In genomic region chr4:45489141-45490035, GRCm38 (mm10) we compare ENCODE assay signal across 8 mouse cellular contexts. TPM values are rescaled to one million over a fixed set of nuclear protein-coding genes. Genes with fewer than 3 reads are reported as not detected.
A peak's percentile ranks its signal among the peaks of the same experiment; 100 is the strongest.
DNase-seq lines count a peak whose midpoint lies in the region; ATAC-seq and TF ChIP-seq lines count a peak whose summit lies in the region.

No protein-coding gene starts in this region.

- intact Hi-C loops in heart, postnatal 14 days (cut with DNase I), result no loop called here
- intact Hi-C loops in left cerebral cortex, postnatal 4 days (cut with DNase I), result no loop called here

- TF ChIP-seq RAD21 in MEL (IDR thresholded peaks at IDR 0.05; ENCODE audit: low read depth, low read length), result no peak

- no peak overlapping the region for H3K4me3 ChIP-seq in MEL (ENCODE audit: control insufficient read depth in 1 of 2, insufficient read depth in 1 of 2, low read depth in 2 of 2, low read length in 2 of 2)
- peak overlapping the region; percentile 39 for H3K4me3 ChIP-seq in bone marrow macrophage, adult 2 months (ENCODE audit: insufficient read depth, low read length)
- H3K4me3 ChIP-seq in forebrain, embryonic 12.5 days (replicated peaks), result no peak overlapping the region

- no peak for TF ChIP-seq POLR2A in MEL (IDR thresholded peaks at IDR 0.05; ENCODE audit: control insufficient read depth in 1 of 2, insufficient read depth in 1 of 2, low read depth in 1 of 2, low read length in 2 of 2, poor library complexity in 1 of 2)
- no peak for TF ChIP-seq POLR2A in bone marrow macrophage, adult 2 months (IDR thresholded peaks at IDR 0.05; ENCODE audit: borderline replicate concordance, low read depth, low read length)

- no peaks in the 10 kb centered on the region for H3K27me3 ChIP-seq in MEL (ENCODE audit: control insufficient read depth in 1 of 2, insufficient read depth in 2 of 2, low read length in 2 of 2)
- peaks cover 20% of the 10 kb centered on the region; the same call in 1 of the 2 replicates for H3K27me3 ChIP-seq in forebrain, embryonic 12.5 days

- no peak for TF ChIP-seq CTCF in MEL (IDR thresholded peaks at IDR 0.05 in 2 of 3, conservative IDR thresholded peaks at IDR 0.05 in 1 of 3; ENCODE audit: control insufficient read depth in 1 of 3, insufficient read depth in 1 of 3, low read depth in 2 of 3, low read length in 3 of 3, poor library complexity in 1 of 3, severe bottlenecking in 1 of 3)
- TF ChIP-seq CTCF in bone marrow macrophage, adult 2 months (IDR thresholded peaks at IDR 0.05; ENCODE audit: low read depth, low read length), result no peak

- H3K79me2 ChIP-seq in MEL (ENCODE audit: control insufficient read depth, insufficient read depth, low read length, poor library complexity), result no peaks in the 10 kb centered on the region

- H3K9me3 ChIP-seq in MEL (replicated peaks; ENCODE audit: insufficient read depth, low read length), result no peaks in the 10 kb centered on the region
- H3K9me3 ChIP-seq in forebrain, embryonic 12.5 days, result no peaks in the 10 kb centered on the region

- ATAC-seq in forebrain, embryonic 12.5 days (ENCODE audit: low FRiP score), result peak; percentile 14; the same call in 1 of the 2 replicates

- H3K4me1 ChIP-seq in MEL (ENCODE audit: control insufficient read depth in 1 of 2, insufficient read depth in 2 of 2, low read length in 2 of 2), result peaks cover 0 to 7% of the 10 kb centered on the region in 2 experiments; a peak in 1 of 4 replicates
- H3K4me1 ChIP-seq in bone marrow macrophage, adult 2 months (ENCODE audit: control insufficient read depth, insufficient read depth, low read length), result peaks cover 49% of the 10 kb centered on the region
- H3K4me1 ChIP-seq in forebrain, embryonic 12.5 days, result peaks cover 70% of the 10 kb centered on the region

- no peak overlapping the region for H3K9ac ChIP-seq in MEL (ENCODE audit: control insufficient read depth, low read depth, low read length, poor library complexity, severe bottlenecking)
- H3K9ac ChIP-seq in forebrain, embryonic 12.5 days, result no peak overlapping the region

- no peaks in the 10 kb centered on the region; a peak in 2 of 4 replicates for H3K36me3 ChIP-seq in MEL (ENCODE audit: control insufficient read depth in 1 of 2, insufficient read depth in 2 of 2, low read length in 2 of 2)
- H3K36me3 ChIP-seq in forebrain, embryonic 12.5 days (replicated peaks), result 0 out of 2 replicates have a peak, but pooled peaks cover 6% of the 10 kb centered on the region

- TF ChIP-seq EP300 in MEL (IDR thresholded peaks at IDR 0.05; ENCODE audit: low read depth in 1 of 2, low read length in 2 of 2), result peak; percentile 25 to 40; a peak in 2 of 4 replicates

- WGBS in forebrain, embryonic 12.5 days, result 26% methylated on average over 18 of the region's 18 CpGs

- peak overlapping the region; percentile 27 for H3K4me2 ChIP-seq in forebrain, embryonic 12.5 days

- peak; percentile 60 for DNase-seq in MEL (ENCODE audit: low read depth, low spot score)
- peak; percentile 70 to 79 for DNase-seq in heart, postnatal 14 days
- peak; percentile 74 for DNase-seq in left cerebral cortex, postnatal 4 days
- peak; percentile 67 for DNase-seq in mesoderm, embryonic 11.5 days (ENCODE audit: low read depth, low spot score)
- DNase-seq in testis, postnatal 10 days (ENCODE audit: low spot score), result peak; percentile 71
- DNase-seq in frontal cortex, postnatal 36 days (ENCODE audit: low spot score in 2 of 2), result no peak

- no peak overlapping the region for H3K27ac ChIP-seq in MEL (ENCODE audit: control insufficient read depth, low read depth, low read length)
- H3K27ac ChIP-seq in bone marrow macrophage, adult 2 months (ENCODE audit: insufficient read depth, low read depth, low read length), result peak overlapping the region; percentile 42
- H3K27ac ChIP-seq in forebrain, embryonic 12.5 days, result peak overlapping the region; percentile 86

TF ChIP-seq in MEL, 35 proteins besides CTCF, POLR2A, EP300 and RAD21:
- TF ChIP-seq USF2 (IDR thresholded peaks at IDR 0.05; ENCODE audit: borderline replicate concordance in 1 of 2, insufficient read depth in 1 of 2, low read depth in 1 of 2, low read length in 2 of 2) (no peak), HCFC1 (IDR thresholded peaks at IDR 0.05; ENCODE audit: low read depth, low read length) (no peak), ETS1 (IDR thresholded peaks at IDR 0.05; ENCODE audit: low read depth, low read length) (no peak), BHLHE40 (IDR thresholded peaks at IDR 0.05; ENCODE audit: borderline replicate concordance, low read depth, low read length) (no peak), SIN3A (IDR thresholded peaks at IDR 0.05; ENCODE audit: low read length) (no peak), GABPA (IDR thresholded peaks at IDR 0.05; ENCODE audit: low read depth, low read length) (no peak), USF1 (IDR thresholded peaks at IDR 0.05; ENCODE audit: low read depth, low read length) (no peak), POLR2AphosphoS2 (IDR thresholded peaks at IDR 0.05; ENCODE audit: low read length) (no peak), KAT2A (conservative IDR thresholded peaks at IDR 0.05; ENCODE audit: low read depth, low read length) (no peak), MAX (IDR thresholded peaks at IDR 0.05; ENCODE audit: low read length) (no peak), UBTF (IDR thresholded peaks at IDR 0.05; ENCODE audit: borderline replicate concordance, insufficient read depth, low read depth, low read length) (no peak), TBP (IDR thresholded peaks at IDR 0.05; ENCODE audit: low read depth, low read length) (no peak), ZKSCAN1 (IDR thresholded peaks at IDR 0.05; ENCODE audit: low read depth, low read length) (no peak), MEF2A (IDR thresholded peaks at IDR 0.05; ENCODE audit: extremely low read depth, insufficient replicate concordance, low read depth, low read length, poor library complexity, severe bottlenecking) (no peak), ZC3H11A (IDR thresholded peaks at IDR 0.05; ENCODE audit: low read depth, low read length) (no peak), NRF1 (IDR thresholded peaks at IDR 0.05; ENCODE audit: insufficient read depth, low read depth, low read length, poor library complexity, severe bottlenecking) (no peak), POLR2AphosphoS5 (IDR thresholded peaks at IDR 0.05; ENCODE audit: borderline replicate concordance, low read depth, low read length) (no peak), TAL1 (IDR thresholded peaks at IDR 0.05; ENCODE audit: low read length) (no peak)

RNA-seq across cellular contexts. Expression of gene Shb, which starts 42.9 kb away (rescaled TPM):
- 4.7 and 5.2 TPM in 2 replicates for total RNA-seq in MEL (2012; rRNA removed)
- 10 to 100 TPM in 1 of 2 experiments, not detected in 1; 13.9 TPM for polyA plus RNA-seq in MEL (2012; ENCODE audit: insufficient read depth in 1 of 2, insufficient read length in 2 of 2, low read depth in 1 of 2, low replicate concordance in 2 of 2, missing spikeins in 1 of 2)
- 9.8 and 14.8 TPM in 2 replicates for polyA plus RNA-seq in bone marrow macrophage, adult 2 months (2012; ENCODE audit: insufficient read depth, insufficient read length, missing spikeins)
- 10.4 and 13.6 TPM in 2 replicates for polyA plus RNA-seq in forebrain, embryonic 12.5 days (2016; fragmentation: Nextera tagmentation; extraction: Ambion mirVana)
- 10 to 100 TPM; 29.7 to 46.1 TPM for total RNA-seq in heart, postnatal 14 days (2021)
- total RNA-seq in left cerebral cortex, postnatal 4 days (2021), result 10 to 100 TPM; 23.0 to 25.6 TPM

Comparison
In these comparisons a context has a peak if more than half of its experiments do, and no peak if none do; other contexts are left out.
1. DNase-seq: peak in MEL (single experiment), heart, postnatal 14 days (2 of 2), left cerebral cortex, postnatal 4 days (single experiment), mesoderm, embryonic 11.5 days (single experiment) and testis, postnatal 10 days (single experiment); none in frontal cortex, postnatal 36 days (0 of 2).